Mouse (Mus musculus) hindbrain, embryonic 12.5 days (tissue): ENCODE data around the gene Slc35d2. TPM values are rescaled to one million over a fixed set of nuclear protein-coding genes. Genes with fewer than 3 reads are reported as not detected.
"Not testable (repeated sequence)": the region's sequence is repeated elsewhere in the genome, so short reads cannot be mapped to it uniquely, and the experiment has no call there.

Source experiments
- ATAC-seq: fragments of 200-750 bp; cut with Nextera tagmentation; 2 replicates; pipeline ENCODE4 v1.8.0; 2017; ENCODE audit warnings: moderate TSS enrichment; ENCODE audit not compliant: low FRiP score
- H3K27ac ChIP-seq: fragments of 300-500 bp; sonication (generic); 2 replicates; pipeline ENCODE4 v1.5.1; 2016; ENCODE audit warnings: mild to moderate bottlenecking
- H3K27me3 ChIP-seq: fragments of 300-500 bp; sonication (generic); 2 replicates; pipeline ENCODE4 v1.6.1; 2016; ENCODE audit warnings: mild to moderate bottlenecking
- H3K36me3 ChIP-seq: fragments of 300-500 bp; sonication (generic); 2 replicates; pipeline ENCODE4 v1.6.1; 2016; ENCODE audit warnings: mild to moderate bottlenecking
- H3K4me1 ChIP-seq: fragments of 300-500 bp; sonication (generic); 2 replicates; pipeline ENCODE4 v1.6.1; 2016
- H3K4me2 ChIP-seq: fragments of 300-500 bp; sonication (generic); replicated peaks from 2 replicates; pipeline ENCODE4 v1.6.1; 2016; ENCODE audit warnings: mild to moderate bottlenecking
- H3K4me3 ChIP-seq: fragments of 300-500 bp; sonication (generic); 2 replicates; pipeline ENCODE4 v1.5.1; 2016; ENCODE audit warnings: mild to moderate bottlenecking
- H3K9ac ChIP-seq: fragments of 300-500 bp; sonication (generic); 2 replicates; pipeline ENCODE4 v1.6.1; 2016; ENCODE audit warnings: mild to moderate bottlenecking, moderate library complexity
- H3K9me3 ChIP-seq: fragments of 300-500 bp; sonication (generic); replicated peaks from 2 replicates; pipeline ENCODE4 v1.6.1; 2016; ENCODE audit warnings: mild to moderate bottlenecking
- WGBS: fragments of 180-500 bp; shearing (Covaris S2); methylation state at CpG from one replicate; pipeline ENCODE4 v1.1.7; 2016; 5-methylcytosine and 5-hydroxymethylcytosine counted together
- polyA plus RNA-seq: library from polyadenylated mRNA; unstranded; fragments of >200 nt; fragmentation: Nextera tagmentation; extraction: Ambion mirVana; gene quantifications from 2 replicates; pipeline ENCODE4 v1.2.1, GENCODE M21; 2016

Gene Slc35d2
- polyA plus RNA-seq, 1 experiment from 2014 or later = 5.9 TPM

- Histone ChIP-seq H3K9ac (no peak overlapping the region), H3K4me1 (peaks cover 9% of the 10 kb centered on the region), H3K4me3 (no peak overlapping the region), H3K4me2 (no peak overlapping the region), H3K27me3 (no peaks in the 10 kb centered on the region), H3K9me3 (no peaks in the 10 kb centered on the region), H3K27ac (no peak overlapping the region), H3K36me3 (no peaks in the 10 kb centered on the region)
- ATAC-seq = no peak
- 82% methylated on average over 3 of the region's 3 CpGs for WGBS
Observed at GRCm38 (mm10) chr13:64083331-64083730, 45.8 kb downstream of the Slc35d2 start.

- Histone ChIP-seq H3K9me3 (no peaks in the 10 kb centered on the region), H3K4me1 (peaks cover 9% of the 10 kb centered on the region), H3K4me3 (no peak overlapping the region), H3K27me3 (no peaks in the 10 kb centered on the region), H3K4me2 (0 out of 2 replicates have a peak overlapping the region, but pooled peaks have one; percentile 13), H3K27ac (no peak overlapping the region), H3K9ac (0 out of 2 replicates have a peak overlapping the region, but pooled peaks have one; percentile 29), H3K36me3 (no peaks in the 10 kb centered on the region)
- peak; percentile 78; the same call in 1 of the 2 replicates for ATAC-seq
- 28% methylated on average over 16 of the region's 16 CpGs for WGBS
Observed at GRCm38 (mm10) chr13:64081012-64081919, 47.9 kb downstream of the Slc35d2 start.

- Histone ChIP-seq H3K36me3 (no peaks in the 10 kb centered on the region), H3K4me2 (no peak overlapping the region), H3K27me3 (no peaks in the 10 kb centered on the region), H3K4me1 (peaks cover 9% of the 10 kb centered on the region), H3K27ac (no peak overlapping the region), H3K9ac (no peak overlapping the region), H3K4me3 (no peak overlapping the region), H3K9me3 (no peaks in the 10 kb centered on the region)
- 90% methylated on average over 5 of the region's 5 CpGs for WGBS
- ATAC-seq = no peak
Observed at GRCm38 (mm10) chr13:64077591-64077990, 51.6 kb downstream of the Slc35d2 start.

GRCm38 (mm10) chr13:64076074-64076473 is 53.1 kb downstream of the Slc35d2 start:
- no peak for ATAC-seq
- WGBS = 88% methylated on average over 4 of the region's 4 CpGs
- no peaks in the 10 kb centered on the region for H3K9me3 ChIP-seq
- H3K36me3 ChIP-seq = no peaks in the 10 kb centered on the region
- H3K4me2 ChIP-seq = no peak overlapping the region
- H3K27ac ChIP-seq = no peak overlapping the region
- no peaks in the 10 kb centered on the region for H3K27me3 ChIP-seq
- no peak overlapping the region for H3K9ac ChIP-seq
- no peak overlapping the region for H3K4me3 ChIP-seq
- peaks cover 1% of the 10 kb centered on the region; the same call in 1 of the 2 replicates for H3K4me1 ChIP-seq

DNA sequence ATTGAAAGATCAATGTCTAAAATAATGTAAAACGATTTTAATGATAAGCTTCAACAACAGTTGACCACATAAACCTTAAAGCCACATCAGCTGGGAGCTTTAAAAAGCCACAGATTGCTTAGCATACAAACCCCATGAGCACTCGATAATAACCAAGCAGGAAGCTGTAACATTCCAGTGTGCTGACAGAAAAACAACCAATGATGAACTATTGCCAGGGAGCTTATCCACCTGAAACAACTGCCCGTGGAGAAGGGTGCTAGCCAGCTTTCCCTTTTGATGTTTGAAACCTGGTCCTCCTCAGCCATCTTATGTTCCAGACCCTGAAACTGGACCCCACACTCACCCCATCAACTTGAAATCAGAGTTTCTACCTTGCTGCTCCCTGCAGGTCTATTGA is 62.5 kb downstream of the Slc35d2 start:
- H3K9me3 ChIP-seq = no peaks in the 10 kb centered on the region
- no peak overlapping the region for H3K27ac ChIP-seq
- no peak overlapping the region for H3K4me2 ChIP-seq
- no peaks in the 10 kb centered on the region for H3K27me3 ChIP-seq
- no peak overlapping the region for H3K4me3 ChIP-seq
- no peak for ATAC-seq
- no peak overlapping the region for H3K9ac ChIP-seq
- H3K4me1 ChIP-seq = no peaks in the 10 kb centered on the region
- WGBS = 66% methylated on average over 3 of the region's 3 CpGs
- no peaks in the 10 kb centered on the region for H3K36me3 ChIP-seq

DNA sequence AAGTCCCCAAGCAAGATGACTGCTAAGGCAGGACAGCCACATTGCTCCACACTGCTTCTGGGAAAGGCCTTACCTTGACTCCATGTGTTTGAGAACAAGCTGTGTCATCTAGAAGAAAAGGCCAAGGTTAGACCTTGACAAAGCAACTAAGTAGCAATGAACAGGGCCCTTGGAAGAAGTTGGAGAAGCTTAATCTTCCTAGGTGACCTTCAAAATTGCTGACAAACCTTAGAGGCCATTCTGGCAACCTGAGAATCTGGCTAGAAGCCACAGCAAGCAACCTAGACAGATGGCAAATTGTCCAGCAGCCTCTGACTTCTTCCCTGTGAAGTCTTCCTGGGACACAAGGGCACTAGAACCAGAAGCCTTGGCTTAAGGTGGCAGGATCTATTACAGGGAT is 64.9 kb downstream of the Slc35d2 start:
- H3K27ac ChIP-seq = no peak overlapping the region
- H3K36me3 ChIP-seq = no peaks in the 10 kb centered on the region
- H3K9me3 ChIP-seq = no peaks in the 10 kb centered on the region
- H3K4me3 ChIP-seq = no peak overlapping the region
- no peak overlapping the region for H3K4me2 ChIP-seq
- no peaks in the 10 kb centered on the region for H3K4me1 ChIP-seq
- no peak for ATAC-seq
- no peaks in the 10 kb centered on the region for H3K27me3 ChIP-seq
- no peak overlapping the region for H3K9ac ChIP-seq

DNA sequence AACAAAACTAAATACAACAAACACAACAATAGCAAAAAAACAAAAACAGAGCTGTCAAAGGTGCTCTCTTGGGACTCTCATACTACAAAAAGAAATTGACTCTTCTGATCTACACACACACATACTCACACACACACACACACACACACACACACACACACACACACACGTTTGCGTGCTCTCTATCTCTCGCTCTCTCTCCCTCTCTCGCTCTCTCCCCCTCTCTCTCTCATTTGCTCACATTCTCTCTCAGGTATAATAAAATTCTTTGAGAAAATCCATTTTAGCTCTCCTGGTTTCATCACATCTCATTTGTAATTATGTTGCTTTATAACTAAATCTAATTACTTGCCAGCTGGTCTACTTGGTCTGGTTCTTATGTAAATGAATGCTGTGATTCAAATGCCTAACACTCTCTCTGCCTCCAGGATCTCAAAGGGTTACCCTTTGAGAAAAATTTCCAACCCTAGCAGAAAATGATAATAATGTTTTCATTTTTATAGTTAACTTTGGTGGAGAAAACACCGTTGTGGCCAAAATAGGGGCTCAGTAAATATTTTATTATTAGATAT is 68.1 kb downstream of the Slc35d2 start:
- H3K4me3 ChIP-seq = no peak overlapping the region
- H3K4me2 ChIP-seq = no peak overlapping the region
- 85% methylated on average over 5 of the region's 5 CpGs for WGBS
- no peak overlapping the region for H3K9ac ChIP-seq
- ATAC-seq = no peak
- no peaks in the 10 kb centered on the region for H3K4me1 ChIP-seq
- H3K36me3 ChIP-seq = no peaks in the 10 kb centered on the region
- H3K27ac ChIP-seq = no peak overlapping the region
- H3K9me3 ChIP-seq = no peaks in the 10 kb centered on the region
- H3K27me3 ChIP-seq = no peaks in the 10 kb centered on the region

DNA sequence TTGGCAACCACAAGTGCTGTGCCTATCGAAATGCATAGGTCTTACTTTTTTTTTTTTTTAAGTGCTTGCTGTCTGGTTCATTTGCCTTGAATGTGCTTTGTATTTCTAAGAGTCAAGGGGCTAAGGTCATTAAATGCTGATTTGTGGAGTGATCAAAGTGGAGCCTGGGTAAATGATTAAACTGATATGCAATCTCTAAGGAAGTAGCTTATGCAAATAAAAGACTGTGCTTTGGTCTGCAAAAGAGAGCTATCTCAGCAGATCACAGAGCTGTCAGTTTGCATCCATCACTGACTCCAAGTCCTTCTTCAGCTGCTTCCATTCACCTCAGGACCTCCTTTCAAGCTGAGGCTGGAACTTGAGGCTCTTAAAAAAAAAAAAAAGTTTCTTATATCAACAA is 75.2 kb downstream of the Slc35d2 start:
- Histone ChIP-seq H3K4me2 (no peak overlapping the region), H3K4me1 (no peaks in the 10 kb centered on the region), H3K36me3 (no peaks in the 10 kb centered on the region), H3K27ac (no peak overlapping the region), H3K9ac (no peak overlapping the region), H3K9me3 (0 out of 2 replicates have a peak, but pooled peaks cover 6% of the 10 kb centered on the region), H3K27me3 (no peaks in the 10 kb centered on the region), H3K4me3 (no peak overlapping the region)
- WGBS = 31% methylated on average over 1 of the region's 1 CpGs
- ATAC-seq = no peak

DNA sequence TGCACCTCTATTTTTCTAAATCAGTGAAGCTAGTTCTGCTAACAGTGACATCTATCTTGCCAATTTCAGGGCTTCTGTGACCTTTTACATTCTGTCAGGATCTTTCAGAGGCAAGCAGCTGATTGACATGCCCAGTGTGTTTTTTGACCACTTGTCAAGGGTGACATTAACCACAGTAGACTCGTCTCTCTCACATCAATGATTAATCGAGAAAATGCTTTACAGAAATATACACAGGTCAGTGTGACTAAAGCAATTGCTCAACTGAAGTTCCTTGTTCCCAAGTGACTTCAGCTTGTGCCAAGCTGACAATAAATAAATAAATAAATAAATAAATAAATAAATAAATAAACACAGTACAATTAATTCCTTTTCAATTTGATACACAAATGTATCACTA is 76.9 kb downstream of the Slc35d2 start:
- H3K9ac ChIP-seq, H3K36me3 ChIP-seq, H3K4me3 ChIP-seq, H3K4me1 ChIP-seq, H3K9me3 ChIP-seq, H3K27me3 ChIP-seq, H3K4me2 ChIP-seq, H3K27ac ChIP-seq, ATAC-seq: not testable (repeated sequence)
- WGBS = 84% methylated on average over 2 of the region's 2 CpGs

- Histone ChIP-seq H3K36me3 (no peaks in the 10 kb centered on the region), H3K4me2 (no peak overlapping the region), H3K9ac (no peak overlapping the region), H3K9me3 (0 out of 2 replicates have a peak, but pooled peaks cover 6% of the 10 kb centered on the region), H3K4me3 (no peak overlapping the region), H3K27me3 (no peaks in the 10 kb centered on the region), H3K27ac (no peak overlapping the region), H3K4me1 (no peaks in the 10 kb centered on the region)
- WGBS = 72% methylated on average over 4 of the region's 4 CpGs
- no peak for ATAC-seq
Observed at GRCm38 (mm10) chr13:64050895-64051294, 78.3 kb downstream of the Slc35d2 start.

GRCm38 (mm10) chr13:64049535-64049934 is 79.6 kb downstream of the Slc35d2 start:
- Histone ChIP-seq H3K9ac (no peak overlapping the region), H3K27ac (no peak overlapping the region), H3K36me3 (no peaks in the 10 kb centered on the region), H3K4me3 (no peak overlapping the region), H3K27me3 (no peaks in the 10 kb centered on the region), H3K4me1 (no peaks in the 10 kb centered on the region), H3K4me2 (no peak overlapping the region), H3K9me3 (0 out of 2 replicates have a peak, but pooled peaks cover 6% of the 10 kb centered on the region)
- no peak for ATAC-seq

DNA sequence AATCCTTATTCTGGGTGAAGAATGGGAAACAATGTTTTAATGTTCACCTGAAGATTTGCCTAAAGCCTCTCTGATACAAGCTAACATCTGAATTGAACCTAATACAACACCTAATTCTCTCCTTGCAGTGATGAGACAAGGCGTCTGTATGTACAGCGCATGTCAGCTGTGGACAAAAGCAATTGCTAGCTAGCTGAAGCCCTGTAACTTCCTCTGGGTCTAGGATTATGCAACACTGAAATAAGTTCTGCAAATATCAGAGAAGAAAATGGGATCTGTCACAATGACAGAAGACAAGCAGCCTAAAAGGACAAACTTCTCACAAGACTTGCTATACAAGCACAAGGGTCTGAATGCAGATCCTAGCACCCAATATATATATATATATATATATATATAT is 80.7 kb downstream of the Slc35d2 start:
- H3K27ac ChIP-seq = no peak overlapping the region
- no peaks in the 10 kb centered on the region for H3K36me3 ChIP-seq
- no peak overlapping the region for H3K4me2 ChIP-seq
- H3K9me3 ChIP-seq = 0 out of 2 replicates have a peak, but pooled peaks cover 6% of the 10 kb centered on the region
- H3K4me1 ChIP-seq = no peaks in the 10 kb centered on the region
- 92% methylated on average over 2 of the region's 2 CpGs for WGBS
- no peak overlapping the region for H3K4me3 ChIP-seq
- H3K9ac ChIP-seq = no peak overlapping the region
- ATAC-seq = no peak
- H3K27me3 ChIP-seq = no peaks in the 10 kb centered on the region
